Mouse (Mus musculus): ENCODE data around the gene Mrpl21.

DNA sequence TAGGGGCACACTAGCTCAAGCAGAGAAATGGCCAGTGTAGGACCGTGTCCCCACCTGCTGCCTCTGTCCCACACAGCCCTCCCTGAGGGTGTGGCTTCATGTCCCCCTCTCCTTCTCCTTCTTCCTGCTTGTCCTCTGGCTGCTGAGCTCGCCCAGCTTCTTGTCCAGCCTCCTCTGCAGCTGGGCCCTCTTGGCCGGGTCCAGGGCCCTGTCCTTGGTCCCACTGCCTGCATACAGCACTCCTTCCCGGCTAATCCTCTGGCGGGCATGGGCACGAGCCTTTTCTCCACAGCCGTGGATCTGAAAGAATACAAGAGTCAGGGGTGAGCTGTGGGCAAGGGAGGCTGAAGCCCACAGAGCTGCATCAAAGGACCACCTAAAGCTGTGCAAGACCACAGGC, 21.4 kb upstream of the Mrpl21 start:
- no peak for TF ChIP-seq CTCF (IDR thresholded peaks at IDR 0.05; ENCODE audit: low read depth)
- no peak for TF ChIP-seq EP300 (optimal IDR thresholded peaks at IDR 0.05)

All from stomach, postnatal 0 days (tissue).